In genomic region chr1:45723369-45723768, GRCm38 (mm10) we compare ENCODE assay signal across 23 mouse cellular contexts.
DNase-seq lines count a peak whose midpoint lies in the region; ATAC-seq and TF ChIP-seq lines count a peak whose summit lies in the region.
"Had no signal": no experiment of that assay in that cellular context is flagged by ENCODE, and none has a peak within 500 bp of the region (broad histone marks: within the 10 kb centered on the region; RNA-seq: fewer than 3 reads in every experiment).

No protein-coding gene starts in this region.

- no peak overlapping the region for H3K4me3 ChIP-seq in embryonic facial prominence, embryonic 14.5 days (ENCODE audit: low read depth, low read length)
- H3K4me3 ChIP-seq in embryonic facial prominence, embryonic 10.5 days: no peak overlapping the region
- H3K4me3 ChIP-seq in kidney, adult 2 months (ENCODE audit: insufficient read depth, low read depth, low read length): no peak overlapping the region
- H3K4me3 ChIP-seq in kidney, embryonic 15.5 days (replicated peaks): no peak overlapping the region
- H3K4me3 ChIP-seq: embryonic facial prominence, embryonic 13.5 days; forebrain, embryonic 13.5 days; heart, embryonic 10.5 days; liver, embryonic 12.5 days had no signal

- WGBS in embryonic facial prominence, embryonic 14.5 days: 82% methylated on average over 2 of the region's 2 CpGs
- 93% methylated on average over 2 of the region's 2 CpGs for WGBS in embryonic facial prominence, embryonic 10.5 days
- 86% methylated on average over 2 of the region's 2 CpGs for WGBS in kidney, adult 2 months
- 94% methylated on average over 2 of the region's 2 CpGs for WGBS in kidney, embryonic 15.5 days

- ATAC-seq in embryonic facial prominence, embryonic 14.5 days (ENCODE audit: low read depth): no peak
- no peak for ATAC-seq in kidney, embryonic 15.5 days (replicated peaks; ENCODE audit: low FRiP score)
- ATAC-seq: activated CD4-positive, CD25-positive, alpha-beta regulatory T cell, adult 4 months; forebrain, embryonic 13.5 days; intestine, postnatal 0 days; liver, embryonic 12.5 days; Patski had no signal

- H3K4me1 ChIP-seq in embryonic facial prominence, embryonic 14.5 days (ENCODE audit: control insufficient read depth, insufficient read depth, low read length): no peaks in the 10 kb centered on the region
- no peaks in the 10 kb centered on the region for H3K4me1 ChIP-seq in embryonic facial prominence, embryonic 10.5 days
- H3K4me1 ChIP-seq in kidney, adult 2 months (ENCODE audit: control insufficient read depth, insufficient read depth, low read length): no peaks in the 10 kb centered on the region
- H3K4me1 ChIP-seq in kidney, embryonic 15.5 days: no peaks in the 10 kb centered on the region
- H3K4me1 ChIP-seq: embryonic facial prominence, embryonic 13.5 days; forebrain, embryonic 13.5 days; heart, embryonic 10.5 days; liver, embryonic 12.5 days had no signal

- DNase-seq in embryonic facial prominence, embryonic 14.5 days (ENCODE audit: low spot score): peak; percentile 12
- no peak for DNase-seq in embryonic facial prominence, embryonic 10.5 days (ENCODE audit: low spot score)
- DNase-seq in kidney, adult 2 months: peak; percentile 42
- peak; percentile 9 for DNase-seq in lung, postnatal 36 days
- DNase-seq in lung, postnatal 4 days: no peak
- DNase-seq in frontal cortex, postnatal 10 days (ENCODE audit: low spot score in 2 of 2): peak; percentile 7 to 11
- DNase-seq in heart, postnatal 36 days: no peak
- DNase-seq: cerebellum, adult 11-12 months; heart, postnatal 10 days; kidney, postnatal 10 days; left cerebral cortex, postnatal 4 days; lung, embryonic 14.5 days; right cerebral cortex, adult 18-20 months had no signal

- intact Hi-C loops in heart, postnatal 36 days (cut with DNase I): no loop called here

- no peak for TF ChIP-seq POLR2A in kidney, adult 2 months (IDR thresholded peaks at IDR 0.05; ENCODE audit: low read depth, low read length)

- no peaks in the 10 kb centered on the region for H3K36me3 ChIP-seq in embryonic facial prominence, embryonic 14.5 days (ENCODE audit: control insufficient read depth, insufficient read depth, low read length)
- H3K36me3 ChIP-seq in embryonic facial prominence, embryonic 10.5 days (replicated peaks): no peaks in the 10 kb centered on the region
- no peaks in the 10 kb centered on the region for H3K36me3 ChIP-seq in kidney, adult 2 months (ENCODE audit: control insufficient read depth, insufficient read depth, low read length)
- H3K36me3 ChIP-seq in kidney, embryonic 15.5 days: no peaks in the 10 kb centered on the region
- H3K36me3 ChIP-seq: embryonic facial prominence, embryonic 13.5 days; heart, embryonic 10.5 days; liver, embryonic 12.5 days had no signal

- no peak overlapping the region for H3K9ac ChIP-seq in embryonic facial prominence, embryonic 14.5 days (ENCODE audit: low read depth, low read length)
- H3K9ac ChIP-seq in kidney, embryonic 15.5 days: no peak overlapping the region
- H3K9ac ChIP-seq: embryonic facial prominence, embryonic 13.5 days; forebrain, embryonic 13.5 days; hindbrain, embryonic 14.5 days; liver, embryonic 12.5 days; lung, embryonic 14.5 days had no signal

- no peak overlapping the region for H3K27ac ChIP-seq in embryonic facial prominence, embryonic 14.5 days (replicated peaks; ENCODE audit: low read depth, low read length)
- H3K27ac ChIP-seq in embryonic facial prominence, embryonic 10.5 days (replicated peaks): no peak overlapping the region
- no peak overlapping the region for H3K27ac ChIP-seq in kidney, adult 2 months (ENCODE audit: insufficient read depth, low read depth, low read length)
- H3K27ac ChIP-seq in kidney, embryonic 15.5 days: no peak overlapping the region
- H3K27ac ChIP-seq: embryonic facial prominence, embryonic 13.5 days; forebrain, embryonic 13.5 days; heart, embryonic 10.5 days; hindbrain, embryonic 14.5 days; liver, embryonic 12.5 days; stomach, postnatal 0 days had no signal

- no peaks in the 10 kb centered on the region for H3K27me3 ChIP-seq in embryonic facial prominence, embryonic 14.5 days (replicated peaks; ENCODE audit: control insufficient read depth, insufficient read depth, low read length)
- no peaks in the 10 kb centered on the region for H3K27me3 ChIP-seq in embryonic facial prominence, embryonic 10.5 days (replicated peaks; ENCODE audit: low read depth, poor library complexity, severe bottlenecking)
- H3K27me3 ChIP-seq in kidney, adult 2 months (replicated peaks; ENCODE audit: control insufficient read depth, insufficient read depth, low read length): no peaks in the 10 kb centered on the region; the same call in 1 of the 2 replicates
- H3K27me3 ChIP-seq in kidney, embryonic 15.5 days: no peaks in the 10 kb centered on the region
- H3K27me3 ChIP-seq: embryonic facial prominence, embryonic 13.5 days; forebrain, embryonic 13.5 days; liver, embryonic 12.5 days had no signal

- H3K4me2 ChIP-seq in embryonic facial prominence, embryonic 14.5 days (ENCODE audit: low read depth, low read length): no peak overlapping the region
- H3K4me2 ChIP-seq in kidney, embryonic 15.5 days: no peak overlapping the region
- H3K4me2 ChIP-seq: embryonic facial prominence, embryonic 13.5 days; forebrain, embryonic 13.5 days; hindbrain, embryonic 14.5 days; liver, embryonic 12.5 days; lung, embryonic 14.5 days had no signal

- H3K9me3 ChIP-seq in embryonic facial prominence, embryonic 14.5 days (ENCODE audit: control insufficient read depth, low read length): peaks cover 6% of the 10 kb centered on the region; the same call in 1 of the 2 replicates
- no peaks in the 10 kb centered on the region for H3K9me3 ChIP-seq in embryonic facial prominence, embryonic 10.5 days
- H3K9me3 ChIP-seq in kidney, embryonic 15.5 days (replicated peaks): no peaks in the 10 kb centered on the region
- H3K9me3 ChIP-seq: embryonic facial prominence, embryonic 13.5 days; heart, embryonic 10.5 days; liver, embryonic 12.5 days had no signal

- no peak for TF ChIP-seq CTCF in kidney, adult 2 months (conservative IDR thresholded peaks at IDR 0.05; ENCODE audit: insufficient read depth, insufficient read length, low read depth, low read length)

Comparison
In these comparisons a context has a peak if more than half of its experiments do, and no peak if none do; other contexts are left out.
1. DNase-seq: peak in embryonic facial prominence, embryonic 14.5 days (single experiment), kidney, adult 2 months (single experiment), lung, postnatal 36 days (single experiment) and frontal cortex, postnatal 10 days (2 of 2); none in embryonic facial prominence, embryonic 10.5 days (single experiment), lung, postnatal 4 days (0 of 2) and heart, postnatal 36 days (0 of 2).